Mouse (Mus musculus) urinary bladder, adult 2 months (tissue): ENCODE results near the gene Ypel3. TPM values are rescaled to one million over a fixed set of nuclear protein-coding genes. Genes with fewer than 3 reads are reported as not detected.

ENCODE experiments used
- DNase-seq: peaks from one replicate; pipeline ENCODE4 v3.0.0; 2022; ENCODE audit warnings: low spot score
- polyA plus RNA-seq: library from polyadenylated mRNA; depleted of rRNA; stranded (reverse); fragments of >200 nt; gene quantifications from 2 replicates; pipeline ENCODE4 v1.2.3, GENCODE M21; 2012

The Ypel3 gene
- polyA plus RNA-seq, 1 experiment: 213 TPM

DNA sequence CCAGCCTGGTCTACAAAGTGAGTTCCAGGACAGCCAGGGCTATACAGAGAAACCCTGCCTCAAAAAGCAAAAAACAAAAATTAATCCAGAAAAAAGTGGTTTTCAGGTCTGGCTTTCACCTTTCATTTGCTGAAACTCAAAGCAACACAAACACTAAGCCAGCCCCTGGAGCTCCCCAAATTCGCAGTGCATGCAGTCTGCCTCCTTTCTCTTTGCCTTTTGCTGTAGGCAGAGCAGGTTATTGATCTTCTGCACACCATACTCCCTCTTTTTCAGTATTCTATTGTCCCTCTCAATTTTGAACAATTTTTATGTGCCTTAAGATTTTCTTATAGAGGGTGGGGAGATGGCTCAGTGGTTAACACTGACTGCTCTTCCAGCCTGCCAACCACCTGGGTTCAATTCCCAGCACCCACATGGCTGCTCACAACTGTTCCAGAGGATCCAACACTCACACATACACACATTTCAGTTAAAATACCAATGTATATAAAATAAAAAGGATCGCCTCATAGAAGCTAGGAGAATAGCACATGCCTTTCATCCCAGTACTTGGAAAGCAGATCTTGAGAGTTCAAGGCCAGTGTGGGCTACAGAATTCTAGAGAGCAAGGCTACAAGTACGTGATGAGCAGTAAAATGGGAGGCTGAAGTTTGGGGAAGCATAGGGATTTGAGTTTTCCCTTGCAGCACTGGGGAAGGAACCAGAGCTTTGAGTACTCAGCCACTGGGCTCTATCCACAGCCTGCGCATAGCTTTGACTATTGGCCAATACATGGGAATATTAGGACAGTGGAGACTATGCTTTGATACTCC is 16.9 kb downstream of the Ypel3 start:
- no peak for DNase-seq

DNA sequence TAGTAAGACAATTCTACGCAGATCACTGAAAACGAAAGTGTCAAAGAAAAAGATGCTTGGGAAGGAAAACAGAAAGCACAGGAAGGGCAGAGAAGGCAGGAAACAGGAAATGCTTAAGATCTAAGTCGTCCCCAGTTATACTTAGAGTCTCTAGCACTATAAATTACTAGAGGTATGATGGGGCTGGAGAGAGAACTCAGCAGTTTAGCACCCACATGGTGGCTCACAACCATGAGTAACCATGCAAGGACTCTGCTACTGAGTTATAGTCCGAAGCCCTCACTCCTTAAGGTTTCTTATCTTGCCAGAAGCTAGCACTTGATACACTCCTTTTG is 17.5 kb downstream of the Ypel3 start:
- DNase-seq: no peak

DNA sequence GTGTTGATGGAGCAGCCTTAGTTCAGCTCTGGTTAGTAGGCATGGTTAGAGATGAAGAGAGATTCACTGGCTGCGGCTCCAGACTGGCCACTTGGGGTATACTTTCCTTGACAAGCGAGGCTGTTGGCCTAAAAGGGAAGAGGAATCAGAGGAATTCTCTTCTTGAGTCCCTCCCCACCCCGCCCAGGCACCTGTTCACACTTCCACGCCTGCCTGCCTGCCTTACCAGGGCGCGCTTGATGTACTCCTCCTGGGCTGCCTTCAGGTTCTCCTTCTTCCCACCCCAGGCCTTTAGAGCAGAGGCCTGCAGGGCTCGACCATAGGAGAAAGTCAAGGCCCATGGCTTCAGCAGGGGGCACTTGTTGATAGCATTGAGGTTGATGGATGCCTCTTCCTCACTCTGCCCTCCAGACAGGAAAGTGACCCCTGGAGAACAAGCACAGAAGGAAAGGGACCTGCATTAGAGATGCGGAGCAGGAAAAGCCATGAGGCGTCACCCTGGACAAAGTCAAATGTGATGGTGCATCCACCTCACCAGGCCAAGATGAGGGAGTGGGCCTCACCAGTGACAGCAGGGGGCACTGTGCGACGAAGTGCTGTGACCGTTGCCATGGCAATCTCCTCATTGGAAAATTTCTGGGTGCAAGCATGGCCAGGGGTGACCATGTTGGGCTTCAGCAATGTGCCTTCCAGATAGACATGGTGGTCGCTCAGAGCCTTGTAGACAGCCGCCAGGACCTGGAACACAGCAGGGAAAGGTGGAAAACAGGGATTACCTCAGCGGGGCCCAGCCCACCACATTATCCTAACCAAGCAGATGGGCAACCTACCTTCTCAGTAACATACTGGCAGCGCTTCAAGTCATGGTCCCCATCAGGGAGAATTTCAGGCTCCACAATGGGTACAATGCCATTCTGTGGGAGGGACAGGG is 18.9 kb downstream of the Ypel3 start:
- no peak for DNase-seq

DNA sequence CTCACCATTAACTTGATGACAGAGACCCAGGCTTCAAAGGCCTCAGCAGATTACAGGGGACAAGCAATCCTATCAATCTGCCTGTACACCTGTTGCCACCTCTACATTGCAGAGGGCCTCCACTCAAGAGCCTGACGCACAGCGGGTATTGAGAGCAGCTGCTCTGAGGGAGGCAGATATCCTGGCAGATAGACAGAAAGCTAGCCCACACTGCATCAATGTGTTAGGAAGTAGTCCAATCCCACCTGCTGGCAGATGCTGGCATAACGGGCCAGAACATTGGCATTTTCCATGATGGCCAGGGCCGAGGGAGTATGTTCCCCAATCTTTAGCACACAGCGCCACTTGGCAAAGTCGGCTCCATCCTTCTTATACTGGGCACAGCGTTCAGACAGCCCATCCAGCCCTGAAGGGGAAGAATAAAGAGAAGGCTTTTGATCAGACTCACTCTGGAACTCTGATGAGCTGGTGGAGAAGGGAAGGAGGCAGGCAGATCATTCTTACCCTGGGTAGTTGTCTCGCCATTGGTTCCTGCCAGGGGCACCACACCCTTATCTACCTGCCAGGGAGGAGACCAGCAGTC is 19.7 kb downstream of the Ypel3 start:
- DNase-seq: no peak

DNA sequence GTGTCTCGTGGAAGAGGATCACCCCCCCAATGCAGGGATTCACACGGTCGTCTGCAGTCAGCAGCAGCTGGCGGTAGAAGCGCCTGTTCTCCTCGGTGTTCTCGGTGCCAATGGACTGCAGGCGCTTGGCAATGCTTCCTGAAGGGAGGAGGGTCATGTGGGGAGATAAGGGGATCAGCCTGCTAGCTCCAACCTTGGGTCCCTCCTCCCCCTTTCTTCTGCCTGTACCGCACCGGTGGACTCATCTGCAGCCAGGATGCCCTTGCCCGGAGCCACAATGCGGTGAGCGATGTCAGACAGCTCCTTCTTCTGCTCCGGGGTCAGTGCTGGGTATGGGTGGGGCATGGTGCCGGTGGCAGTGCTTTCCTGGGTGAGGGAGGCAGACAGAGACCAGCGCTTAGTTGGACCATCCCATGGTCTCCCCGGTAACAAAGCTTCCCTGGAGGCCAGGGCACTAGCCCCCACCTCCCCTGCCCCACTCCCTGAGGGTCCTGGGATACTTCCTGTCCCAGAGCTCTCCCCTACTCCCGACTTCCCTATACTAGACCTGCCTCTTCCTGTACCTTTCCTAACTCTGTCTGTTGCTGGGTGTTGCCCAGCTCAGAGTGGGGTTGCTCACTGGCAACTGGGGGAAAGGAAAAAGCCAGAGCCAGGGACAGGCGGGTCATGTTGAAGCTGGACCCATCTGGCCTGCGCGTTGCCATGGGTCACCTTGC is 20.8 kb downstream of the Ypel3 start, which contains the start of gene Fam57b:
TSS of gene Fam57b (plus strand) at position 258 of the 716 bp plus-strand sequence.
- DNase-seq: no peak

DNA sequence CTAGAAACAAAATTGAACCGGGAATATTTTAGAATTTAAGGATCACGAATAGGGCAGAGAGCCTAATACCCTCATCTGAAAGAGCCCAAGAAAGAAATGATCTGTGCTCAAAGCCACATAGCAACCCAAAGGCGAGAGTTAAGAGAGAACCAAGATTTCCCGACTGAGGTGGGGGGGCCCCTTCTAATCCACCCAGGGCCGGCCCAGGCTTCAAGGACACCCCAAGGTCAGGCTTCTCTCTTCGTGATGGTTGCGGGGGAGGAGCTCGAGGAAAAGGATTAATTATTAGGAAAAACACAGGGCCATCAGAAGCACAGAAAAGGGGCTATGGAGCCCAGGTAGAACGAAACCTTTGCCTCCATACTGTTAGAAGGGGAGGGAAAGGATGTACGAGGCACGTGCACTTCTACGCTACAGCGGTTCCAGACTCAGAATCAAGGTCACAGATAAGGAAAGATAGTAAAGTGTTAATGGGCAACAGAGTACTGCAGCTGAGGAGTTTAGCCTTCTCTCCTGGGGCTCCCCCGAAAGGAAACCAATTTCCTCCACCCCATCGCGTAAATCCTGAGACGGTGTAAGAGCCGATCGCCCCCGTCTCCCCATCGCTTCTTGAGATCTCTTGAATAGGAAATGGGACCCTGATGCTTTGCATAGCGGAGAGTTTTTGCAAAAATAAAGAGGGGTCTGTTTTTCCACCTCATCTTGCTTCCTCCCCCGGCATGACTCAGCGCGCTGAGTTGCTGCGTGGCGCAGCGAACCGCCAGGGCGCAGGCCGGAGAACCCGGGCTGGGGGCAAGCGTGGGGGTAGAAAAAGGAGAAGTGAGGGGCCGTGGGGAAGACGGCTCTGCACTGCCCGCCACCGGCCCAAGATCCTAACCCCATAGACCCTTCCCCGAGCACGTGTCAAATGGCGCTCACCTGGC is 21.6 kb downstream of the Ypel3 start:
- no peak for DNase-seq

DNA sequence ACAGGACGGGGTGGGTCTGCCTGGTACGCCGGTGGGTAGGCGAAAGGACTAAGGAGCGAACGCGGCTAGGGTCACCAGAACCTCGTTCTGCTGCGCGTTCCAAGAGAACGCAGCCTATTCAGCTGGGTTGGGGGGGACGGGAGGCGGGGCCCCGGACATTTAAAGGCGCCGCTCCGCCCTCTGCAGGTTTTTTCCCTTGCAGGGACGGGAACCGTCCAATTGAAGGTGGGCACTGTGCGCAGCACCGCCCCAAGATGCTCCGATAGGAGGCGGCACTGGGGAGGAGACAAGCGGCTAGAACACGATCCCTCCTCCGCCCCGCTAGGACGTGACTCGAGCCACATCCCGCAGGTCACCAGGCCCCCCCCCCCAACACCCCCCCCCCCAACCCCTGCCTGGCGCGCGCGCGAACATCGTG is 22.3 kb downstream of the Ypel3 start:
- peak; percentile 88 for DNase-seq

DNA sequence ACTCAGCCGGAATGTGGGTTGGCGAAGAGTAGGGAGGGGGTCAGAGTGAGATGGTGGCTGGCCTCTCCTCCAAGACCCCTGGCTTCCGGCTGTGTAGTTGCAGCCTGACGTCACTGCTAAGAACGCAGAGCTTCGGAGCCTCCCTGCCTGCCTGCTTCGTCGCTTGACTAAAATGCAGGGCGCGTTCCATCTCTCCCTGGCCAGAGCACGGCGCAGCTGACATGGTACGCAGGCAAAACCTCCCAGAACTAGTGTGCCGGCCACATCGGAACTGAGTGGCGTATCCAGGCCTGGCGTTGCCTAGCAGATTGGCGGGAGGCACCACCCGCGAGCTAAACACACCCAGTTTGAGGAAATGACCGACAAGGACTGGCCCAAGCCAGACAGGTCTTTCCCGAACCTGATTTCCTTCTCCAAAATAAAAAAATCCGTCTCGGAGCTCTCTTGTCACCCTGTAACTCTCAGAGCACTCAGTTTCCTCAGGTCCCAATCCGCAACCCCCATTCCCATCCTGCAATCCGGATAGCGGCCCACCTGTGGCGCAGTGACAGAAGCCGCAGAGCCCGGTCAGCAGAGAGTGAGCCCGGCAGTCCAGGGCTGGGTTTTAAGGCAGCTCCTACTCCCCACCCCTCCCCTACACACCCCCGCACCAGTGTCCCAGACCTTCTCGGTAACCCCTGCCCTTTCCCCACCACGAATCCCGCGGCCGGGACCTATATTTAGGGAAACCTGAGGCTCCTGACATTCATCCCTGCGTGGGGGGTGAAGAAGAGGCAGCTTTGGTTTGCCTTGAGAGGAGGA is 22.9 kb downstream of the Ypel3 start:
- DNase-seq: peak; percentile 80

DNA sequence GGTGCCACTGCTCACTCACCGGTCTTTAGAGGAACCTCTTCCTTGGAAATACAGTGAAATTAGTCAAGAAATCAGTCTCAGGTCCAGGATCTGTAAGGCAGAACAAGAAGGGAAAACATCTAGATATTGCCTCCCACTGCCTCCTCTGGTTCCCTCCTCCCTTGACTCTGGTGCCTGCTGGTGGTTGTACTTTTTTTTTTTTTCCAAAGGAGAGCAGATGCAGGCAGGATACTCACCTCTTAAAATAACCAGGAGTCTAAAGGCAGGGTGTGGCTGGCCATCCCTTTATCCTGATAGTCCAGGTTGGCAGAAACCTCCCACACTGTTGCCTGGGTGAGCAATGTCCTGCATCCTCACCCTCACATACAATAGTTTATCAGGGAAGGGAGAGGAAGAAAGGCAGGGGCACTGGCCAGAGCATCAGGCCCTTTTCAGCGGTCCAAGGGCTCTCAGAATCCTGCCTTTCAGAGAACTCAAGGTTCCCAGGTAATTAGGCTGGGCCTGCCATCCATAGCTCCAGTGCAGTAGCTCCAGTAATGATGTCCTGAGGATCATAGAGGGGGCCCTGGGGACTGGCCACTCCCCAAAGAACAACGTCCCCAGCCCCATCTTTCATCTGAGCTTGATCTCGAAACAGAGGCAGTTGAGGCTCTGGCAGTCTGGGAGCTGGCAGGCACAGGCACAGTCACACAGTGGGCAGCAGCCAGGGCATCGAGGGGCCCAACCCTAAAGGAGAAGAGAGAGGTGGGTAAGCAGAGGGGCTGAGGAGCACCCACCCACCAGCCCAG is 23.7 kb downstream of the Ypel3 start:
- no peak for DNase-seq

DNA sequence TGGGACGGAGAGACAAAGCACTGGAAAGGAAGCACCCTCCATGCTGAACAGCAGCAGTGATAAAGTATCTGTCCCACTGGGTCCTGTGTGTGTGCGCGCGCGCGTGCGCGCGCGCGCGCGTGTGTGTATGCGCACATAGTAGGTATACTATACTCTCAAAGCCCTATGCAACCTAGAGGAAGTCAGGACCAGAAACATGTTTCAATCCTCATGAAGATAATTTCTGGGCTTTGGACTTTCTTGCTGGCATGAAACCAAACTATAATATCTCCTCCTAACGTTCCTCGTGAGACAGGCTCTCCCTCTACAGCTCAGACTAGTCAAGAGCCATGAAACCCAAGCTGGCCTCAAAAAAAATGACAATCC is 24.3 kb downstream of the Ypel3 start:
- no peak for DNase-seq

DNA sequence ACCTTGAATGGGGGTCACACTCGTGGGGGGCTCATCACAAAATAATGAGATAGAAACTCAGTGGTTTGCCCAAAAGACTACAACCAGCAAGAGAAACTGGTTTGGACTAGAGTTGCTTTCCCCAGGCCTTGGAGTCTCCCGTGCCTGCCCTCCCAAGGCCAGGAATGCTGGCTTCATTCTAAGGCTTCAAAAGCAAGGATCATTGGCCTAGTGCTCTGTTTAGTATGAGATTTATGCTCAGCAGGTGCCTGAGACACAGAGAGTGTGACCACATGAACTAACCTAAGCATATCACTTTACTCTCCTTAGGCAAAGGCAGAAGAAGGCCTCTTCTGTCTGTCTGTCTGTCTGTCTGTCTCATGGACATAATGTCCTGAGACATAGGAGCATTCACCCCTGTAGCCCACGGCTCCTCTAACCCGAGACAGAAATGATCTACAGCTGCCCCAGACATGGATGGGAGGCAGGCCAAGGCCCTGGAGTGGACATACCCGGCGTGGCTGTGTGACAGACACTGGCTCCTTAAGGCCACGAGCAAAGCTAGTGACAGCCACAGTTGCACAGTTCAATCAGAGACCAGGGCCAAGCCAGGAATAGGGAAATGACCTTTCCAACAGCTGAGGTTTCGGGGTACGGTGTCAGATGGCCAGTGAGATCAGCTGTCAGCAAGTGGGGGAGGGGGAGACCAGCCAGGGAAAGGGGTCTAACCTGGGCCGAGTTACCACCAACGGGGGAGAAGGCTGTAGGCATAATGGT is 25.6 kb downstream of the Ypel3 start:
- DNase-seq: no peak

DNA sequence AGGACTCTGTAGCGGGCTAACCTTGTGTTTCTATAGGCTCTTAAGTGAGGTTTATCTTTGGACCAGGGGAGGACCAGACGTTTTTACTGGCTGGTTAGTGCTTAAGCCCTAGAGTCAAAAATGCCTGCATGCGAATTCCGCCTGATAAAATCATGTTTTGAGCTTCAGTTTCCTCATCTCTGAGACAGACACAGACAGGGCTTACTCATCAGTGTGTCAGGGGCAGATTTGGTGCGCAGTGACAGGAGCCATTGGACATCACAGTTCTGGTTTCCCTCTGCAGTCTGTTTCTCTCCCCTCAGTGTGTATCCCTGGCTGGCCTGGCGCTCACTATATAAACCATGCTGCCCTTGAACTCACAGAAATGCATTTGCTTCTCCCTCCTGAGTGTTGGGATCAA is 26.4 kb downstream of the Ypel3 start:
- DNase-seq: no peak

DNA sequence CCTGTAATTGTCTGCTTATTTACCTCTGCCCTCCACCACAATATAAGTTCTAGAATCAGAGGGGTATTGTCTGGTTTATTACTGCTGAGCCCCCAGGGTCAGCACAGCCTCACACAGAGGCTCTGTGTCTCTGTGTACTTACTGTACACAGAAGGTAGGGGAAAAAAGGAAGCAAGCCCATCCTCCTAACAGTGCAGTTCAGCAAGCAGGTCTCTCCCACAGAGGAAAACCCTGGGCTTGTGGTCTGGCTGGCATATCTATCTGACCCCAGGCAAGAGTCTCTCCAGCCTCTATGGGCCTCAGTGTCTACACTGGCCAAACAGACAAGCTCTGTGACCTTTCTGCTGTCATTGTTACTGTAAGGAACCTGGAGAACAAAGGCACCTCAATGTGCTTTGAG is 27.0 kb downstream of the Ypel3 start:
- DNase-seq: no peak

DNA sequence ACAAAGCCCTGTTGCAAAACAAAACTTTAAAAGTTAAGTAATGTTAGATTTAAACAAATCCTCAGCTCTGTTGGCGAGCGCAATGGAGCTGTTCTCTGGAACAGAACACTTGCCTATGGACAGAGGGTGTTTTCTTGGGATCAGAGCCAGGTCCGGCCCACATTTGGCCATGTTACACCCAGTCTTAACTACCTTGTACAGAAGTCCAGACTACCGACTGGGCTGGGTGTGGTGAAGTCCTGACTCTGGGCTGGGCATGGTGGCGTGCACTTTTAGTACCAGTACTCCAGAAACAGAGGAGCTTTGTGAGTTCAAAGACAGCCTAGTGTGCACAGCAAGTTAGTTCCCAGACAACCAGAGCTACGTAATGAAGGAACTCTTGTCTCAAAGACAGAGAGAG is 30.2 kb downstream of the Ypel3 start:
- no peak for DNase-seq

DNA sequence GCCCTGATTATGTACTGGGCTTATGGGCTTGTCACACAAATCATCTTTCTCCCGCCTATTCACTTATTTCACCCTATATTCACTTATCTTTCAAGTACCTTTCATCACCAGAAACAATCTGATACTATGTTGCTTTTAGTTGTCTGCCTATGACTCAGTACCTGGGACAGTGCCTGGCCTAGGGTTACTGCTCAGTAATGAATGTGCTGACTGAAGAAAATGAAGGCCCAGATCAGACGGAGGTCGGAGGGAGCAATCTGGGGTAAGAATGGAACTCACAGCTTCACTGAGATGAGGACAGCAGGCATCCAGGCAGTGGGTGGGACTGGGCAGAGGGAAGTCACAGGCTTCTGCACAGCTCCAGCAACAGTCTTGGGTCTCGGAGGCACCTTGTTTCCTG is 30.6 kb downstream of the Ypel3 start:
- no peak for DNase-seq

DNA sequence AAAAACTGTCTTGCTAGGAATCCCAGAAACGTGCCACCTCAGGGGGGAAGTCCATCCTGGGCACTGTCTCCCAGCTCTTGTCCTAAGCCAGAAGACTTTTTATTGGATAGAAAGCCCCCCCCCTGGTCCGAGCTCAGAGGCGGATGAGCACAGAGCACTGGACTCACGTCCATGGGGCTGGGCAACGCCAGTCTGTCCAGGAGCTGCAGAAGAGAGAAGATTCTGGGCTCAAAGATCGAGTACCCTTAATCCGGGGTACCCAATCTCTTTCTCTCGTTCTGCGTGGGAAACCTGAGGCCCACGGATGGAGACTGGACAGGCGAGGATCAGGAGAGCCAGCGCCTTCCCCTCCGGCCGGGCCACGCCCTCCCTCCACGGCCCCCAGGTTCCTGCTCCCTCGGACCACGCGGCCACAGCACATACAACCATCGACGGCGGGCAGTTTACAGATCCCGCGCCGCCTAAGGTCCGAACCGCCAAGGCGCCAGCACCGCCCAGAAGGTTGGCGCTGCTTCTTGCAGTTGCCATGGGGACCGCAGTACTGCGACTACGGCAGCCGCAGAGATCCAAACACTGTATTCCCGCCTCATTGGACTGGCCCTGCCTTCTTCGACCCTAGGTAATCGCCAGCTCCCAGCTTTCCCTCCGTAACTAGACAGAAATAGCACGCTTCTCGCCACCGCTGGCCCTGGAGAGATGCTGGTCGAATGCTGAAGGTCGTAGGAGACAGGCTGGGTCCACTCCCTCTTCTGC is 32.1 kb downstream of the Ypel3 start:
- peak; percentile 67 for DNase-seq

DNA sequence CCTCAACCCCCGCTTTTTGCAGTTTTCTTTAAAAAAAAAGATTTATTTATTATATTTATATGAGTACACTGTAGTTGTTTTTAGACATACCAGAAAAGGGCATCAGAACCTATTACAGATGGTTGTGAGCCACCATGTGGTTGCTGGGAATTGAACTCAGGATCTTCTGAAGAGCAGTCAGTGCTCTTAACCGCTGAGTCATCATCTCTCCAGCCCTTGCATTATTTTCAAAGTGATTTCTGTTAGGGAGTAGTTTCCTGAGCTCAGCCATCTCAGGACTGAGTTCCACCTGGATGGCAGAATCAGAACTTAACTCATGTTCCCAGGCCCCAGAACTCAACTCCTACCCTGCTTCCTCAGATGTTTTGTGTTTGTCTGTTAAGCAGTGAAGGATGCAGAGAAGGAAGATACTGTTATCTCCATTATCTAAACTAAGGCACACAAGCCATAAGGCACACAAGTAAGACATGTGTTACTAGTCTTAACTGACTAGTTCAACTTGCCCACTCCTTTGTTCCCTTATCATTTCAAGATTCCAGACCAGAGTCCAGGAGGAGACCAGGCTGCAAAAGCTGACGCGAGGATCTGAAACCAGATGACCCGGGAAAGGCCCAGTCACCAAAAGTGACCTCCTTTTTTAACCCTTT is 33.1 kb downstream of the Ypel3 start:
- DNase-seq: no peak
